Mouse (Mus musculus): ENCODE results near the gene Kdm4a.

- no peak for TF ChIP-seq CTCF (conservative IDR thresholded peaks at IDR 0.05; ENCODE audit: low read length)
- TF ChIP-seq NANOG (IDR thresholded peaks at IDR 0.05; ENCODE audit: borderline replicate concordance, low read length): no peak
- TF ChIP-seq POU5F1 (IDR thresholded peaks at IDR 0.05; ENCODE audit: borderline replicate concordance, low read length): no peak
Observed at GRCm38 (mm10) chr4:118098571-118098970, 81.3 kb downstream of the Kdm4a start.

Measured in E14TG2a.4 (cell line).